10 mouse cellular contexts compared by ENCODE assay signal in the genomic region with DNA sequence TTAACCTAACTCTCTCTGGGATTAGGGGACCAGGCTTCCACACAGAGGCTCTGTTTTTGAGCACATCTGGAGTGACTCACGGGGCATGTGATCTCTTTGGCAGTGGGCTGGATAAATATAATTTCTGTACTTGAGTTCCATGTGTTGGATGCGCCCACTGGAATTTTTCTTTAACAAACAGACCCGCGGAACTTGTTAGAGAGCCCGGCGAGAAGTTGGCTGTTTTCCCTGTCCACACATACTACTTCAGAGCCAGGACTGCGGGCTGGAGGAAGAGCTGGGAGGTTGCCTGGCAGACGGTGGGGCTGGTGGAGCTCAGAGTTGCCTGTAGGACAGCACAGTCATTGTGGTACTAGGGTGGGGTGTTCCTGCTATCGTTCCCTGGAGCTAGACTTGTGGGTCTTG. TPM values are rescaled to one million over a fixed set of nuclear protein-coding genes. Genes with fewer than 3 reads are reported as not detected.
A peak's percentile ranks its signal among the peaks of the same experiment; 100 is the strongest.
DNase-seq lines count a peak whose midpoint lies in the region; ATAC-seq and TF ChIP-seq lines count a peak whose summit lies in the region.
"Had no signal": no experiment of that assay in that cellular context is flagged by ENCODE, and none has a peak within 500 bp of the region (broad histone marks: within the 10 kb centered on the region; RNA-seq: fewer than 3 reads in every experiment).

A gene (minus strand): TSS at position 31 of the 405 bp plus-strand sequence.

- no peak for TF ChIP-seq POLR2A in cerebellum, adult 2 months (IDR thresholded peaks at IDR 0.05; ENCODE audit: borderline replicate concordance, insufficient read depth, low read length)

- 58% methylated on average over 9 of the region's 9 CpGs for WGBS in kidney, postnatal 0 days
- WGBS in cerebellum, adult 2 months = 17% methylated on average over 9 of the region's 9 CpGs

- peak; percentile 67 for DNase-seq in kidney, postnatal 0 days (ENCODE audit: low spot score)
- no peak for DNase-seq in kidney, adult 9 months
- DNase-seq in gastrocnemius, postnatal 10 days = peak; percentile 60
- DNase-seq in kidney, postnatal 25 days = peak; percentile 43 to 56
- peak; percentile 52 to 80 for DNase-seq in lung, postnatal 4 days
- no peak for DNase-seq in embryo, embryonic 10.5 days (ENCODE audit: low spot score)
- no peak for DNase-seq in cerebellum, adult 2 months
- DNase-seq in adrenal gland, adult 18-20 months (ENCODE audit: low spot score in 2 of 2) = no peak

- no peak within 1 kb of the TSS; the same call in 1 of the 2 replicates for H3K27ac ChIP-seq in kidney, postnatal 0 days
- H3K27ac ChIP-seq in cerebellum, adult 2 months (ENCODE audit: insufficient read depth, low read length) = no peak within 1 kb of the TSS
- H3K27ac ChIP-seq: liver, embryonic 15.5 days had no signal

- no peak within 1 kb of the TSS for H3K4me2 ChIP-seq in kidney, postnatal 0 days (ENCODE audit: low read length)
- H3K4me2 ChIP-seq: liver, embryonic 15.5 days had no signal

- no peaks in the 10 kb centered on the region for H3K9me3 ChIP-seq in kidney, postnatal 0 days (replicated peaks; ENCODE audit: low read length)
- H3K9me3 ChIP-seq: G1E; liver, embryonic 15.5 days had no signal

- TF ChIP-seq CTCF in kidney, postnatal 0 days (IDR thresholded peaks at IDR 0.05; ENCODE audit: low read depth) = no peak
- TF ChIP-seq CTCF in cerebellum, adult 2 months (IDR thresholded peaks at IDR 0.05; ENCODE audit: borderline replicate concordance, insufficient read depth, low read depth, low read length) = no peak

- no peaks in the 10 kb centered on the region for H3K27me3 ChIP-seq in kidney, postnatal 0 days (ENCODE audit: insufficient read depth, low read length)
- no peaks in the 10 kb centered on the region for H3K27me3 ChIP-seq in cerebellum, adult 2 months (ENCODE audit: control insufficient read depth, insufficient read depth, low read length)
- H3K27me3 ChIP-seq: liver, embryonic 15.5 days had no signal

- H3K4me1 ChIP-seq in kidney, postnatal 0 days (replicated peaks; ENCODE audit: insufficient read depth, low read length) = no peaks in the 10 kb centered on the region
- H3K4me1 ChIP-seq in cerebellum, adult 2 months (ENCODE audit: control insufficient read depth, insufficient read depth, low read length) = no peaks in the 10 kb centered on the region; the same call in 1 of the 2 replicates

- ATAC-seq in kidney, postnatal 0 days (replicated peaks; ENCODE audit: low FRiP score, low read depth) = no peak

- H3K9ac ChIP-seq in kidney, postnatal 0 days (ENCODE audit: low read depth, low read length) = no peak within 1 kb of the TSS
- H3K9ac ChIP-seq: liver, embryonic 15.5 days had no signal

- H3K4me3 ChIP-seq in kidney, postnatal 0 days (replicated peaks; ENCODE audit: low read depth, low read length) = no peak within 1 kb of the TSS
- H3K4me3 ChIP-seq in cerebellum, adult 2 months (replicated peaks; ENCODE audit: insufficient read depth, low read depth, low read length) = no peak within 1 kb of the TSS
- H3K4me3 ChIP-seq: liver, embryonic 15.5 days had no signal

- no peaks in the 10 kb centered on the region for H3K36me3 ChIP-seq in kidney, postnatal 0 days (ENCODE audit: insufficient read depth, low read length)
- H3K36me3 ChIP-seq: G1E; liver, embryonic 15.5 days had no signal

RNA-seq across cellular contexts. Expression of the gene that starts here (rescaled TPM):
- polyA plus RNA-seq in kidney, postnatal 0 days (2015; fragmentation: Nextera tagmentation; extraction: Ambion mirVana) = 0.11 and 0.18 TPM in 2 replicates
- total RNA-seq in gastrocnemius, postnatal 10 days (2021) = 1 to 10 TPM; 1.2 to 1.3 TPM
- 0.74 and 0.93 TPM in 2 replicates for polyA plus RNA-seq in cerebellum, adult 2 months (2012; rRNA removed)
- 1 to 10 TPM; 2.4 to 2.5 TPM for total RNA-seq in adrenal gland, adult 18-20 months (2021)
- total RNA-seq: G1E had no signal
- polyA plus RNA-seq: G1E had no signal

Comparison
In these comparisons a context has a peak if more than half of its experiments do, and no peak if none do; other contexts are left out.
1. DNase-seq: peak in gastrocnemius, postnatal 10 days (single experiment), kidney, postnatal 25 days (2 of 2) and lung, postnatal 4 days (2 of 2); none in kidney, adult 9 months (single experiment), embryo, embryonic 10.5 days (single experiment), cerebellum, adult 2 months (0 of 2) and adrenal gland, adult 18-20 months (0 of 2).
2. Peak in DNase-seq in kidney, postnatal 0 days; RNA of the gene not detected or under 1 TPM.